Mouse (Mus musculus) gastrocnemius, postnatal 10 days (tissue): ENCODE measurements around the gene Rbm17. TPM values are rescaled to one million over a fixed set of nuclear protein-coding genes. Genes with fewer than 3 reads are reported as not detected.
"Not testable (repeated sequence)": the region's sequence is repeated elsewhere in the genome, so short reads cannot be mapped to it uniquely, and the experiment has no call there.

Source experiments
- DNase-seq: peaks from one replicate; pipeline ENCODE4 v3.0.0; 2021; ENCODE audit warnings: mixed read lengths
- long read RNA-seq, 2 experiments: library from polyadenylated mRNA; stranded (forward); transcript quantifications; one replicate each; pipeline ENCODE4 v2.0.0; 2021
- total RNA-seq, 2 experiments: library from RNA; stranded (reverse); gene quantifications; 2 replicates each; pipeline ENCODE4 v1.2.3; 2021

Gene Rbm17
- total RNA-seq: 10 to 100 TPM; 63.3 to 69.8 TPM
- long read RNA-seq, experiment 1, transcript Rbm17-201 (12 exons, 1,599 nt): major isoform, 62 of 76 reads
- long read RNA-seq, experiment 1, partial matches to known transcripts: 3 of 76 reads
- long read RNA-seq, experiment 1, other reads (novel, unspliced or antisense): 11 of 76 reads
- long read RNA-seq, experiment 2, transcript Rbm17-201 (12 exons, 1,599 nt): major isoform, 49 of 52 reads
- long read RNA-seq, experiment 2, partial matches to known transcripts: 2 of 52 reads
- long read RNA-seq, experiment 2, other reads (novel, unspliced or antisense): 1 of 52 reads

DNA sequence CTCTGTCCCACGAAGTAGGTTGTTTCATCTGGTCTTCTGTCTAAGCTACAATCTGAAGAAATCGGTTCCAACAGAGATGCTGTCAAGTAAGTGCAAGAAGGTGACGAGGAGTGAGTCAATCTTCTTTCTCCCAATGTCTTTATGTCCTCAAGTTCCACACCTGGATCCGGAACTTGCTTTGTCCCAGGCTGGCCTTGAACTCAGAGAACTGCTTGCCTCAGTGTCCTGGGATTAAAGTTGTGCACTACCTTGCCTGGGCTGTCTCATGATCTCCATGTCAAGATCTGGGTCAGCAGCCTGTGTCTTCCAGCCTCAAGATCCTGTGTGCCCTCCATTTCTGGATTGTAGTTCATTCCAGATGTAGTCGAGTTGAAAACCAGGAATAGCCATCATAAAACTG, at the start of gene Rbm17:
Rbm17 (minus strand) TSS at position 101 of the 400 bp plus-strand sequence.
- no peak for DNase-seq

DNA sequence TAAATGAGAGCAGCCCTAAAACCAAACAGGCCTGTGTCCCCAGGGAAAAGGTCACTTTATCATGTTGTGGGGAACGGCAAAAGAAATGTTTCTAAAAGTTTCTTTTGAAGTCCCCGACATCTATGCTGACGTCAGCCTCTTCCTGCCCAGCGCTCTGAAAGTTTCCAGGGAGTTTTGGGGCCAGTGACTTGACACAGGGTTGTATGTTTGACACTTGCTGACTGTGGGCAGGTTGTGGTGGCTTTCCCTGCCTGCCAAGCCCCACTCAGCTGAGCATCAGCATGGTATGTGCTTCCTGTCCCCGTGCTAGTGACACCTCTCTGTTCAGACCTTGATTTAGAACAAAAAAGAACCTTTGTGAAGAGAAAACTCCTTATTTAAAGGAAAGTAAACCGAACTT, 49.4 kb upstream of the Rbm17 start:
- DNase-seq: no peak

DNA sequence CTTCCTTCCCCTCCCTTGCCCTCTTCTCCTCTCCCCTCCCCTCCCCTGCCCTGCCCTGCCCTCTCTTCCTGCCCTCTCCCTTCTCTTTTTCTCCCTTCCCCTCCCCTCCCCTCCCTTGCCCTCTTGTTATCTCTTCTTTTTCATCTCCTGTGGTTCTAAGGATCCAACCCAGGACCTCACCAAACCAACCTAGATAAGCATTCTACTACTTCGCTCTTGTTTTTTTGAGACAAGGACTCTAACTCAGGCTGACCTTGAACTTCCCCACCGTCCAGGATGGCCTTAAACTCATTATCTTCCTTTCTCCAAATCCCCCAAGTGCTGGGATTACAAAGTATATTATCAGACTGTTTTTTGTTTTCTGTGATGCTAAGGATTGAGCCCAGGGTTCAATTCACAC, 48.8 kb upstream of the Rbm17 start:
- DNase-seq: no peak

DNA sequence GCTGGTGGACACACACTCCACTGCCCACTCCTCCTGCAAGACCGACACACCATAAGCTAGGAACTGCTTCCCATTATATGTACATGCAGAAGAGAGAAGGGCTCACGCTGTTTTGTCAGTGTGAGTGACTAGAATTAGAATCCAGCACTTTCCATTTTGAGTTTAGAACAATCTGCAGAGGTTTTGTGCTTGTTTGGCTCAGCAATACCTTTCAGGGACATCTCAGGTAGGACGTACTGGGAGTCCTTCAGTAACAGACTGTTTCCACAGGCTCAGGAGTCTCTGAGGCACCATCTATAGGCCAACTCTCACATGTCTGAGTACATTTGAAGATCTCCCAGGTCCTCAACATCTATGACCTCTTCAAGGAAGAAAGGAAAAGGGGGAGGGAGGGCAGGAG, 48.2 kb upstream of the Rbm17 start:
- DNase-seq: no peak

DNA sequence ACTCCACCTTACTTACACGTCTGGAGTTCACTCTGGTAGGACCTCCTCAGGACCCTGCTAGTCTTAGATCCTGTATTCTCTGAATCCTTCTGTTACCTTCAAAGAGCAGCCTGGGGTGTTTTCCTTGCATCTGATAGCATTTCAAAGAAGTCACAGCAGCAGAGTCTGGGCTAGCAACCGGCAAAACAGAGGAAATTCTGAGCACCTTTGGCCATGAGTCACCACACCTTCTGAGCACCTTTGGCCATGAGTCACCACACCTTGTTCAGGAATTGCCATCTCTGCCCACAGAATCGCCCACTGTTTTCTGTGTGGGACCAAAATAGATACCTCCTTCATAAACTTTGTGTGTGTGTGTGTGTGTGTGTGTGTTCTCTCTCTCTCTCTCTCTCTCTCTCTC, 47.5 kb upstream of the Rbm17 start:
- DNase-seq: no peak

DNA sequence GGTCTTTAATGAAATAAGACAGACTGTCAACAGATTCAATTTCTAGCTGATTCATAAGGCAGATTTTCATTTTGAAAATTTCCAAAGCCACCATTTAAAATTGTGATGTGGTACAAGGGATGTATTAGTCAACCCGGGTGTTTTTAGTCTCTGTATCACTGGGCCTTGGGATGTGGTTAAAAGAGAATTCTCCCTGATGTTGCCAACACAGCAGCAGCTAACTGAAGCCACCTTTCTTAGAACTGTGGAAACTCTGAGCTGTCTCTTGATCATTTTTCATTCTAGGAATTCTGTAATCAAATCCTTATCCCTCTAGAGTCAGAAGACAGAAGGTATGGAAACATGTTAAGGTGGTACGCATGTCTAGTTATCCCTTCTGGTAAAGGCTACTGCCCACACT, 41.3 kb upstream of the Rbm17 start:
- no peak for DNase-seq

DNA sequence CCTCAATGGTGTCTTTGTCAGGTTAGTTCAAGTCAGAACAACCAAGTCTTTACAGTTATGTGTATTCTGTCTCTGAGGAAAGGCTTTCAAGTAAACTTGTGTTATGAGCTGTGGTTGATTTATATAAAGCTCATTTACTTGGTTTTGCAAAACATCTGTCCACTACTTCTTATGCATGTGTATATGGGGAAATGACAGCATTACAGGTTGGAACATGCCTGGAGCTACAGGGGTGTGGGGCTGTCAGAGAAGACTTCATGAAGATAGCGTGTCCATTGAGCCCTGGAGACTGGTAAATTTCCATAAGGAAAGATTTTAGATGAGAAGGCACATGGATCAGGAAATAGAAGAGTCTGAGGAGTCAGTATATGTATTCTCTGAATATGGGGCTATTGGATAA, 40.1 kb upstream of the Rbm17 start:
- DNase-seq: no peak

DNA sequence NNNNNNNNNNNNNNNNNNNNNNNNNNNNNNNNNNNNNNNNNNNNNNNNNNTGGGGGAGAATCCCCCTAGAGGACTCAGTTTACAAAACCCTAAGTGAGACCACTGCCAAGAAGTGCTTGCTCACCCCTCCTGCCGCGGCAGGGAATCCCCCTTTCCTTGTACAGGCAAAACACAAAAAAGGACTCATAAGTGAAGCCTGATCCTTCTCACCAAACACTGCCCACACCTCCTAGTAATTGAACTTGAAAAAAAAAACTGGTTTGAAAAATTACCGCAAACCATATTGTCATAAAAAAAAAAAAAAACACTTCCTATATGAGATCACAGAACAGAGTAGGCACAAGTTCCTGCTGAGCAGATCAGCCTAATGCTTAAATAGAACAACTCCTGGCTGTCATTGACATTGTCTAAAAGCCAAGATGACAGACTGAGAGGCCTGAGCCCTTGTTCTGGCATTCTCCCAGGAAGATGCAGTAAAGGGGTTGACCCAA, 38.5 kb upstream of the Rbm17 start, which contains the start of gene Il2ra:
Il2ra (plus strand) TSS at position 357 of the 491 bp plus-strand sequence.
- no peak for DNase-seq

DNA sequence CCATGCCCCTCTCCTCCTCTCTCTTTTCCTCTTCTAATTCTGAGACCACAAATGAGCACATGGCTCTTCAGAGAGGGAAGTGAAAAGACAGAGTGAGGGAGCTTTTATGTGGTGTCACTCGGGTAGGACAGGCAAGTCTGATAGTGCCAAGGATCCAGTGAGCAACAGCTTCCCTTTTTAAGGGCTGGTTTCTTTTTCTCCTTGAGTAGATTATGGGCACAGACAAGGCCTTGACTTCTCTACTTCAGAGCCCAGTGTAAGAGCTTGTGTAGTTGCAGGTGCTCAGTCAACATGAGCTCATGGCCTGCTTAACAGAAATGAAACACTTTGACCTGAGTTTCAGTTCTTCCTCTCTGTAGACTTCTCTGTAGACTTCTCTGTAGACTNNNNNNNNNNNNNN, 33.2 kb upstream of the Rbm17 start:
- DNase-seq: no peak

DNA sequence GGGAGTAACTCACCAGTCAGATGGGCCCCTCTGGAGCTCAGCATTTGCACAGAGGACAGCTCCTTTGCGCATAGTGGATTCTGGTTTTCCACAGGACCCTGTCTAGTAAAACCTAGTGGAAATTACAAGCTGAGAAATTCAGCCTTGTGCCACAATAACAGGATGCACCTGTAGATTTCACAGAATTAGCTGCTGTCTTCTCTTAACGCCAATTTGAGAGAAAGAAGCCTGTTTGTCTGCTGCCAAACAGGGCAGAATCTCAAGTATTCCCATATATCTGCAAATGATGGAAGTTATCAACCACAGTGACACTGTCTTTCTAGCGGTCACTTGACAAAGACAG, 32.2 kb upstream of the Rbm17 start:
- no peak for DNase-seq

DNA sequence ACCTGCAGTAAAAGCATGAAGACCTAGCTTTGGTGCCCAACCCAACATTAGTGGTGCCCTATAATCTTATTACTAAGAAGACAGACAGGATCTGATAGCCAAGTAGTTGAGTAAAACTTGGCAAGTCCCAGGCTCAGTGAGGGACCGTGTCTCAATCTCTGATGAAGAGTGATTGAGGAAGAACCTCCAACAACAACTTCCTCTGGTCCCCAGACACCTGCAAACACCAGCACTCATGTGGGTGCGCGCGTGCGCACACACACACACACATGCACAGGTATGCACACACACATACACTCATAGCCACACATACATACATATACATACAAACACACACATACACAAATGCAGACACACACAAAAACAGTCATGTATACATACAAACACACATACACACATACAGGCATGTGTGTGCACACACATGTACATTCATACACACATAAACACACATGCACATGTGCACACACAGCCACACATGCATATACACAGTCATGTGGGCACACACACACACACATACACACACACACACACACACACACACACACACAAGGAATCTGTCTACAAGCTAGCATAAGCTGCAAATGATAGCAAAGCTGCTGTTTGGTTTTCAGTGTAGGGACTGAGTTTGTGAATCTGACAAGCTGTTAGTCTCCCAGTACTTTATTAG, 31.7 kb upstream of the Rbm17 start:
- no peak for DNase-seq

DNA sequence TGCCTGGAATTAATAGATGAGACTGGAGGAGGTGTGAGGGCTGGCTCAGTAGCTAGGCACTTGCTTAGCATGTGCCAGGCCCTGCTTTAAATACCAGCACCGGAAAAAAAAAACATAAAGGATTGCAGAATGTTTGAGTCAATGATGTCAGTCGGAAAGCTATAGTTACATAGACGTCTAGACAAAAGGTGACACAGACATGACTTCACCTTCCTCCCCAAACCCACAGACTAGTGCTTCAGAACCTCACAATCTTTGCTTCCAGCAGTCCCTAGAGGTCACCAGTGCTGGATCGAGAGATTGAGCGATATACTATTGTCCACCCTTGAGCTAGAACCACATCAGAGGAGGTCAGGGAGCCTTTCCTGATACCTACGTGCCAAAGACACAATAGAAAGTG, 31.1 kb upstream of the Rbm17 start:
- no peak for DNase-seq

DNA sequence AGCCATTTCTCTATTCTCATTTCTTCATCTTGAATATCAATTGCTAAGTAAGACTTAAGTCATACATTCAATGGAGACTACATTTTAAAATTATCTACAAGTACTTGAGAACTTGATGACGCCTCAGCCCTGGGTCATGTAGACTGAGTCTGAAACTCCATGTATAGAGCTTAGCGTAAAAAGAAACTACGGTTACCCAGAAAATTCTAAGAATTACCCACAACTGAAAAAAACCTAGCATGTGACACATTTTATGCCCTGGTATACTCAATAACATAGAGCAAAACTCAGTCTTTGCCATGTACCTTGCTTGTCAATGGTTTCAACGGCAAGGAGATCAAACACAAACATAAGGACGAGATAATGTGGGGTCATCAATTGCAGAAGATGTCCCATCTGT, 21.9 kb upstream of the Rbm17 start, which contains the start of gene Gm17490:
Gm17490 (minus strand) TSS at position 375 of the 400 bp plus-strand sequence.
- DNase-seq: no peak

DNA sequence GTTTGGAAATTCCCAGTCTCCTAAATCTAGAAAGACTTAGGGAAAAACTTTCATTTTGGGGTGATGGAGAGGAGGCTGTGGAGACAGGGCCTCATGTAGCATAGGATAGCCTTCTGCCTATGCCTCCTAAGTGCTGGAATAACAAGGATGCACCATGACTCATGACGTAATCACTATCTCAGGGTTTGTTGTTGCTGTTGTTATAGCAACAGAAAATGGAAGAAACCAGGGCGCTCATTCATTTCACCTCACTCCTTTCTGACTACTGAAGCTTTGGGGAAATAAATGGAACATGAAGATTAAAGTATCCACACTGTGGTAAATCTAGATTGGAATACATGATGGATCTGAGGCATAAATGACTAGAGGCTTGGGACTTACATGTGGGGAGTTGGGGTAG, 19.8 kb upstream of the Rbm17 start:
- DNase-seq: no peak

DNA sequence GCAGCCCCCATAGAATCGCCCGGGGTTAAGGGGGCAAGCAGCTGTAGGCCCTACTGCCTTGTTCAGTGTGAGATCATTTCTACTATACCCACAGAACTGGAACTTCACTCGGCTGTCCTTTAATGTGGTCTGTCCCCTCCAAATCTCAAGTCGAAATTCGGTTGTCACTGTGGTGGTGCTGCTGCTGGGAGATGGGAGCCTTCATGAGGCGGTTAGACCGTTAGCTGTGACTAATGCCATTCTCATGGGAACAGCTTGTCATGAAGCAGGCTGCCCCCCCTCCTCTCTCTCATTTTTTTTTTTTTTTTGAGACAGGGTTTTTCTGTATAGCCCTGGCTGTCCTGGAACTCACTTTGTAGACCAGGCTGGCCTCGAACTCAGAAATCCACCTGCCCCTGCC, 19.2 kb upstream of the Rbm17 start:
- DNase-seq: no peak

DNA sequence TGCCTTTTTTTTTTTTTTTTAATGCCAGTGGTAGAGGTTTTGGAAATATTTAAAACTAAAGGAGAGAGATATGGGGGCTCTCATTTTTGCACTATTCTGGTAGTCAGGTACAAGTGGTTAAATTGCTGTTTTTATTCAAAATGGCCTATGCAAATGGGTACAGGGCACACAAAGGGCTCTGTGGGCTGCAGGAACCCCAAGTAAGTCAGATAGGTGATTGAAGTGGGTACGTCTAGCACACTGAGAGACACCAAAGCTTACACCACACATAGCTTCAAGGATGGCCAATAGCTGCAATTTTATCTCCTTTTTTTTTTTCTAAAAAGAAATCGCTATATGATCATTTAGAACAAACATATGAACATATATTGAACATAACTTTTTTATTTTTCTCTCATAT, 15.6 kb upstream of the Rbm17 start:
- no peak for DNase-seq

DNA sequence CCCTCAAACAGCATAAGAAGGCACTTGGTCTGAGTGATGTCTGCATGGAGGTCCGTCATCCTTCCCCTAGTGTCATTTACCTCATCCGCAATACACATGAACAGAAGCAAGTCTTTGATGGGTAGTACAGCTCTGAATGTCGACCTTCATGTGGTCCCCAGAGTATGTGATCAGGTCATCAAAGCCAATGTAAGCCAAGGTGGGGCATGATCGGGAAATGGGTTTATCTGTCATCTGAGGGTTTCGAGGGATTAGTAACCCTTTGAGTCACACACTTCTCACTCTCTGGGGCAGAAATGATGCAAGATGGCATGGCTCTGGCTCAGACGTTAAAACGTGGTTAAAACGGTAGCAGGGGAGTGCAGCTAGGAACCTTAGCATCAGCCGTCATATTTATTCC, 12.9 kb upstream of the Rbm17 start:
- no peak for DNase-seq

DNA sequence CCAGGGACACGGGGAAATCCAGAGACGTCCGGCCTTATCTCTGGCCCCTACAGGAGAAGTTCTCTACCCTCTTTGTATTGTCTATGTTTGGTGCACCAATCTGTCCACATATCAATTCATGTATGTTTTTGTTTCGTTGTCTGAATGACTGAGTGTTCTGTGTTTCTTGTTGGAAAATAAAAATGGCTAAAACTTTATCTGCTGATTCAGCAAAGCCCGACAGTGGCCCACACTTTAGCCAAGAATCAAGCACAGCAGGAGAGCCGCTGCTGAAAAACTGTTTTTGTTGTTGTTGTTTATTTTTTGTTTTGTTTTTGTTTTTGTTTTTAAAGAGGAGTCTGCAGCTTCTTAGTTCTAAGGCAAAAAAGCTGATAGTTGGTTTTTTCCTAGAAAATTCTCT, 9.0 kb upstream of the Rbm17 start:
- not testable (repeated sequence) for DNase-seq

DNA sequence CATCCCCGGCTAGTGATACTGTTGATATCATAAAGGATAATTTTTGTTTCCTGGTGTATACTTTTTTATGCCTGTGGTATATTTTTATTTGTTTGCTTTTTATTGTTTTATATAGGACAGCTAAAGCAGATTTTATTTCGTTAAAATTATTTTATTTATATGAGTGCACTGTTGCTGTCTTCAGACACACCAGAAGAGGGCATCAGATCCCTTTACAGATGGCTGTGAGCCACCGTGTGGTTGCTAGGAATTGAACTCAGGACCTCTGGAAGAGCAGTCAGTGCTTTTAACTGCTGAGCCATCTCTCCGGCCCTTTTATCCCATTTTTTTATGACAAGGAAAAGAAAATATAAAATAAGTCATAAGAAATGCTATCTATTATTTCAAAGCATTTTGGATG, 2.8 kb upstream of the Rbm17 start:
- not testable (repeated sequence) for DNase-seq

DNA sequence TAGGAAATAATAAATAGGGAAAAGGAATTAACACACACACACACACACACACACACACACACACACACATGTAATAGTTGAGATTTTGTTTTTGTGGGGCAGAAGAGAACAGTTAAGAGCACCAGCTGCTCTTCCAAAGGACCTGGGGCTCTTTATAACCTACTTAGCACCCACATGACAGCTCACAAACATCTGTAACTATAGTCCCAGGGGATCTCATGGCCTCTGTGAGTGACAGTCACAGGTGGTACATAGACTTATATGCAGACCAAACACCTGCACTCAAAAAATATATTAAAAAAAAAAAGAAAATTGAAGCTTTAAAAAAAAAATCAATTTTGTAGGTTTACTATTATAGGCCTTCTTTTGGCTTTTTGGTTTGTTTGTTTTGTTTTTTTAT, 958 bp upstream of the Rbm17 start:
- no peak for DNase-seq

DNA sequence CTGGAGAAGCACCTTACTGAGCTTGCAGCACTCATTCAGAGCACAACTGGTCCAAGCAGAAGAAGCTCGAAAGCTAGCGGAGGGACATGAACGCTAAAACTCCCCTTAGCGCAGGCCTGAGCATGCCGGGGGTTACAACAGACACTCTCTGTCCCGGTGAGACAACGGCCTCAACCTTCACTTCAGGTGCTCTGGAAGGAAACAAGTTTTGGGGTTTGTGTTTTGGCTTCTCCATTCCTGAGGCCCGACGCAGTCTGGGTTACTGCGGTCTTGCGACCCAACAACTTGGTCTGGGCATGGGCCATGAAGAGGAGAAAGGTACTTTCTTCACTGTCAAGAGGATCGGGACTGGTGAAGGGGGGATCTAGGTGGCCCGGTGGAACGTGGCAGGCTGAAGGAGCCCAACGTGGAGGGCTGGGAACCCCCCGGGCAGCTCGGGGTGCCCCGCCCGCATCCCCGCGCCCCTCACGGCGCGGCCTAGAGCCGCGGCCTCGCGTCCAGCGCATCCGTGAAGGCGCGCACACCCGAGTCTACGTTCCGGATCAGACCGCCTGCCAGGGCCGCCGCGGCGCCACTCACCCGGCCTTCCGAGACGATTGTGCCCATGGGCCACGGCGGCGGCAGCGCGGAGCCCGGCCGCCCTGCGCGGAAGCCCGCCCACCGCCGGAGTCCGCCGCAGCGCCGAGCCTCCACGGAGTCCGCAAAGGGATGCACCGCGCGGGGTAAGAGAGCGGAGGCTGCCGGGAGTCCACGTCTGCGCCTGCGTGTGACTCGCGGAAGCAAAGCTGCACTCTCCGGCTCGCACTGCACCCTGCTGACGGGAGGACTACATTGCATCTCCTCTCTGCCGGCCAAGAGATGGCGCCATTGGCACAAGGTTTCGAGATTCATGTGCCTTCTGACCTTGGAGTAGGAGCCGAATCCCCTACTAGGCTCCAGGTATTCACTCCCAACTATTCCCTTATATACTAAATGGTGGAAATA, 1.2 kb downstream of the Rbm17 start:
- peak; percentile 94 for DNase-seq

DNA sequence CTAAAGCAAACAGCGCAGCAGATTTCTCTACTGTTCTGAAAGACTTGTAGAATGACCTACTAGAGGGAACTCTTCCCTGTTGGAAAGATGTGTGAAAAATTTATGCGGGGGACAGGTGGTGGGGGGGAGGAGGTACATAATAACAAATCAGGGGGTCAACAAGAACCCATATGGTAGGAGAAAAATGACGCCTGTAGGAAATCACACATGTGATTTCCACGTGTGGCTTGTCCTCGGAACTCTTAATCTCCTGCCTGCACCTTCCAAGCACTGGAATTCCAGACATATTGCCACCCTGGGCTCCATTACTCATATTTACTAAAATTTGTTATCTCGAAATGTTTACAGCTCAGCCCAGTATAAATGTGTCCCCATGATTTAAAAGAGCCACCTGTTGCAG, 2.2 kb downstream of the Rbm17 start:
- no peak for DNase-seq

DNA sequence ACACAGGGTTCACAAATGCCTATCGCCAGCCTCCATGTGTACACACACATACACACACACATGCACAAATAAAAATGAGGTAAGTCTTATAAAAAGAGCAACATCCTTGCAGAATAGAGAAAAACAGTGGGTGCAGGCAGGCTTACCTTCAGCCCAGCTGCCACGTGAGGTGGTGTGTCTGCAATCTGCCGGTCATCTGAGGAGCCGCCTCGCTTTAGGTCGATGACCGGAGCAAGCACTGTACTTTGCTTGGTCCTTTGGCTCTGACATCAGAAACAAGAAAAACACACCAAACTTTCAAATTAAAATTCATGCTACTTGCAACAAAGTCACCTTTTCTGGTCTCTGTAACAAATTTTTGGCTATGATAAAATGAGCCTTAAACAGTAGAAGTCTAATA, 6.0 kb downstream of the Rbm17 start:
- no peak for DNase-seq
